Mouse (Mus musculus) frontal cortex, postnatal 25 days (tissue): ENCODE data around the gene Atp1b2.

ENCODE experiments used
- DNase-seq, 2 experiments: peaks; one replicate each; pipeline ENCODE4 v3.0.0; 2022; ENCODE audit warnings: low spot score in 2 of 2

The Atp1b2 gene

GRCm38 (mm10) chr11:69608525-69608924, 2.8 kb upstream of the Atp1b2 start:
- DNase-seq, result no peak

DNA sequence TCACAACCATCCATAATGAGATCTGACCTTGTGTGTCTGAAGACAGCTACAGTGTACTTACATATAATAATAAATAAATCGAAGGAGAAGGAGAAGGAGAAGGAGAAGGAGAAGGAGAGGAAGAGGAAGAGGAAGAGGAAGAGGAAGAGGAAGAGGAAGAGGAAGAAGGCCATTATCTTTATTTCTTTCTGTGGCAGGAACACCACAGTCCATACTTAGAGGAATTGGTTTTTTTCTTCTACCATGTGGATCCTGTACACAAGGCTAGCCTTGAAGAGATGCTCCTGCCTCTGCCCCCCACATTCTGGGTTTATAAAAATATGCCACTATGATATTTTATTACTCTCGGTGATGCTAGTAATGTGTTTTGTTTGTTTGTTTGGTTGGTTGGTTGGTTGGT, 1.1 kb upstream of the Atp1b2 start:
- no peak for DNase-seq

DNA sequence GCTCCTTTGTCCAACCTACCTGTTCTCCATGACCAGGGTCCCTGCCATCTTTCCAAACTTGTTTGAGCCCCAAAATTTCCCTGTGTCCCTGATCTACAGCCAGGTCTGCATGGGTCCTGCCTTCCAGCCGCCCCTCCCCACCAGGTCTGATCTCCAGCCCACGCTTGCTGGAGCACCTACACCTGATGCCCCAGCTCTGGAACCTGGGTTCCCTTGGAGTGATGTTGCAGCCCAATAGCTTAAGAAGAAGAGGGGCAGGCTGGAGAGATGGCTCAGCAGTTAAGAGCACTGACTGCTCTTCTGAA, 701 bp upstream of the Atp1b2 start:
- no peak for DNase-seq

DNA sequence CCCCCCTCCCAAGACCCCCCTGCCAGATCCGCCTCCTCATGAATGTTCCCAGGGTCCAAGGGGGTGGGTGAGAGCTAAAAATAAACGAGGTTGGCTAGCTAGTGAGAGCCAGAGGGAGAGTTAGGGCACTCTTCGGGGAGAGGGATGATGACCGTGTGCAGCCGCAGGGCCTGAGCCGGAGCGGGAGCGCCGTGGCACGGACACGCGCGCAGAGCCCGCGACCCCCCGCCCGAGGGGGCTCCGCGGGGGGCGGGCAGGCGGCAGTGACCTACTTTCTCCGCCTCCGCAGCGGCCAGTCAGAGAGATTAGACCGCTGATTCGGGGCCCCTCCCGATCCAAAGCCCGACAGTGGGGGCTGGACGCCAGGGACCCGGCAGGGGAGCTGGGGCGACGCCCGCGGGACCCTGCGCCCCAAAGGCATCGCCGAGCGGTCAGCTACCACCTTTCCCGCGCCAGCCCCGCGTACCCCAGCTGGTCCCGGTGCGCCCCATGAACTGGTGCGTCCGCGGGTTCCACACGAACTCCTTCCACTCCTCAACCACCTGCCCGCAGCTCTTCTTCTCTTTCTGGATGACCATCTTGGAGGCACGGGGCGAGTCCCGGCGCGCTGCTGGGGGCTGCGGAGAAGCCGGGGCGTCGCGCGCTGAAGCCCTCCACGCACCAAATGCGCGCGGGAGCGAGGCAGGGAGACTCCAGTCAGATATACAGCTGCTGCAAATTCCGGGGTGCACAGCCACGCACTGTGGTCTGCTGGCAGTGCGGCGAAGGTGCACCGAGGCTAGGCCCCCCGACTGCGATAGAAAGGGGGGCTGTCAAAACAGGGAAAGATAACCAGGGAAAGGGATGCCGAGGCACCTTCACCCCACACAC, 712 bp downstream of the Atp1b2 start:
- DNase-seq, result no peak

DNA sequence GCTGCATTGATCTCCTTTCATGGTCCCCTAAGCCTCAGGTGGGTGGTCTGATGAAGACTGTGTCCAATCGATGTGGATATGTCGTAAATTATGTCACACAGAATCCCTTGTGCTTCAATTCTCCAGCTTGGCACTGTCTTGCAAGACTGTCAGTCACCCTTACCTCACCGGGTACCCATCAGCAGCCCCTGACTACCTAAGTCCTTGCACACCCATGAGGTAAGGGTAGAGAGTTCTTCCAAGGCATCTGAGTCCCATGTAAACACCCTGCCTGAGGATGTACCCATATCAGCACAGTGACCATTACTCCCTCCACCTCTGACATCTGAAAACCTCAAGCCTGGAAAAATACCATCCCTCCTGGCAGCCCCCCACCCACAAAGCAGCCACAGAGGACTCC, 1.4 kb downstream of the Atp1b2 start:
- DNase-seq, result no peak

GRCm38 (mm10) chr11:69603516-69603915, 2.2 kb downstream of the Atp1b2 start:
- no peak for DNase-seq

- DNase-seq, result no peak
Observed at GRCm38 (mm10) chr11:69601768-69602167, 4.0 kb downstream of the Atp1b2 start.

DNA sequence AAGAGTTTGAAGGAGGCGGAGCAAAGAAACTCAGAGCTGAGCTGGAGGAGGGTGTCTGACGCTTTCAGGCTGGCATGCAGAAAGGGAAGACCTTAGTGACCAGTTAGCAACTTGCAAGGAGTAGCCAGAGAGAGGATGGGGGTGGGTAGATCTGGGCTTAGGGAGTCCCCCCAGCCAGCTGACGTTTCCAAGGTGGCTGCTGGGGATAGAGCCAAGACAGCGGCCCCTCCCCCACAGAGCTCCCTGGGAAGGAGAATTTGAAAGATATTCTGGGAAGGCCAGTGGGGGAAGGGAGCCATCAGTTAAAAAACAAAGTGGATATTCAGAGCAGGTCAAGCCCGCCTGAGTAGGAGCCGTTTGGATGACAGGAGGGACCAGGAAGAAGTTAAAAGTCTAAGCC, 5.6 kb downstream of the Atp1b2 start:
- DNase-seq, result peak; percentile 38 to 59

- no peak for DNase-seq
Observed at GRCm38 (mm10) chr11:69599436-69599835, 6.3 kb downstream of the Atp1b2 start.

- DNase-seq, result no peak
Observed at GRCm38 (mm10) chr11:69594853-69595252, 10.9 kb downstream of the Atp1b2 start.

- DNase-seq, result no peak
Observed at GRCm38 (mm10) chr11:69592799-69593198, 12.9 kb downstream of the Atp1b2 start.

DNA sequence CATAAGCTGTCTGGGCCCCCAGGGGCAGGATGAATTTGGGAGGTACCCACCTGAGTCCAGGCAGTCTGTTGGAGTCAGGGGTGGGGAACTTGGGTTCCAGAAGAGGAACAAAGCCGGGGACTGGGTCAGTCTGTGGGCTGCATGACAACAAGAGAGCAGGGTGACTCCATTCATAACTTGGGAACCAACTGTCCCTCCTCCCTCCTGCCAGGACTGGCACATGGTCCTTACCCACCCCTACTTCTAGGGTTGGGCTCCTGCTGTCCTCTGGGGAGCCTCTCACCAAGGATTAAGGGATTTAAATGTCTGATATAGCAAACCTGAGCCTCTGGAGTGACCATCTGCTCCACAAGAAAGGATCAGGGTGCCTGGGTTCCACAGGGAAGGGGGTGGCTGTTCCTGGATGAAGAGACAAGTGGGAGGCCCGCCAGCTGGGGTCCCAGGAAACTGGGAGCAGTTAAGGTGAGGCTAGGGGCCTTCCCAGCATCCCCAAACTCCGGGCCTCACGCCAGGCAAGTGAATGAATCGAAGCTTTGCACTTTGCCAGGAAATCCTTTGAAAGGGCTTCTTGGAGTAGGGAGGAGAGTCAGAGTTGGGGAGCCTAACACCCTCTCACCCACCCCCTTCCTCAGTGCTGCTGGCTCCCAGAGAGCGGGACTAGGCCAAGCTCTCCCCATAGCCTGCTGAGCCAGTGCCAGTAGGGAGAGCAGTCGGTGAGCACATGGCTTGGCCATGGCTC, 13.7 kb downstream of the Atp1b2 start:
- DNase-seq, result peak; percentile 27 to 58

DNA sequence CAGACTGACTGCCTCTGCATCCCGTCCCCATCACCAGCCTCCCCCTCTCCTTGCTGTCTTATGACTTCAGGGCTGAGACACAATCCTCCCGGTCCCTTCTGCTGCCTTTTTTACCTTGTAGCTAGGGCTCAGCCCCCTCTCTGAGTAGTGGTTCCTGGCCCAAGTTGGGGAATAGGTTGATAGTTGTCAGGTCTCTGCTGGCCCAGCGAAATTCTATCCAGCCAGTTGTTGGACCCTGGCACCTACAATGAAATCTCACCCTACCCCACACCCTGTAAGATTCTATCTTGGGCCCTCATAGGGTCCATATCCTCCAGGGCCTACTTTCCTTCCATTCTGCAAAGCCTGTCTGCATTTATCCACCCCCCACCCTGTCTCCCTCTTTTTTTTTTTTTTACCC, 14.3 kb downstream of the Atp1b2 start:
- no peak for DNase-seq

- DNase-seq, result no peak
Observed at GRCm38 (mm10) chr11:69590622-69591021, 15.1 kb downstream of the Atp1b2 start.

DNA sequence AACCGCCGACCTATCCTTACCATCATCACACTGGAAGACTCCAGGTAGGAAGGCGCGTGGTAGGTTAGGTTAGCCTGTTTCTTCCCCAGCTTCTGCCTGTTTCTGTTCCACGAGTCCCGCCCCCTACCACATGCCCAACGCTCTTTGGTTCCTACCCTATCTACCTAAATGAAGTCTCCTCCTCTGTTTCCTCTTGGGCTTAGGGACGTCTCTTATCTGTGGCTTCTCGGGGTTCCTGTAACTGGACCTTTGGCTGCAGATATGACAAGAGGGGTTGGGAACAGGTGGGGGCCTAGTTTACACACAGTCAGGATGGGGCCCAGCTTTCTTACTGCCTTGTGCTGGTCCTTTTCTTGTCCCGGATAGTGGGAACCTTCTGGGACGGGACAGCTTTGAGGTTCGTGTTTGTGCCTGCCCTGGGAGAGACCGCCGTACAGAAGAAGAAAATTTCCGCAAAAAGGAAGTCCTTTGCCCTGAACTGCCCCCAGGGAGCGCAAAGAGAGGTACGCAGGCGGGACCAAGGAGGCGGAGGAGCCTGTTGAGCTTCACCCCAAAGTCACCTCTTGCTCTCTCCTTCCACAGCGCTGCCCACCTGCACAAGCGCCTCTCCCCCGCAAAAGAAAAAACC, 16.4 kb downstream of the Atp1b2 start:
- DNase-seq, result no peak

- no peak for DNase-seq
Observed at GRCm38 (mm10) chr11:69585718-69586325, 19.9 kb downstream of the Atp1b2 start.

DNA sequence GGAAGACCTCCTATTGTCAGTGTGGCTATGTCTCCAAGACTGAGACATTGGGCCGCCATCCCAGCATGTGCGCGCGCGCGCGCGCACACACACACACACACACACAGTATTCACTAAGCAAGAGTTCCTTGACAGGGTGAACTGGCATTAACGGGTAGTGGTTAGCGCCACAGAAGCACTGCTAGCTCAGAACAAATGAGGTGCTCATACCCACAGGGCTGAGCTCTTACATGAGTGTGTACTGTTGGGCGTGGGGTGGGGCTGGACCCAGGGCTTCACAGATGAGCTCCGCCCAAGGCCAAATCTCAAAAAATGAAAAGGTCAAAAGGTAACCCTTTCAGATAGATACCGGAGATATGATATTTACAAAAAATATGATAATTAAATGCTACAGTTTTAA, 20.8 kb downstream of the Atp1b2 start:
- DNase-seq, result no peak

GRCm38 (mm10) chr11:69584008-69584407, 21.7 kb downstream of the Atp1b2 start:
- no peak for DNase-seq

DNA sequence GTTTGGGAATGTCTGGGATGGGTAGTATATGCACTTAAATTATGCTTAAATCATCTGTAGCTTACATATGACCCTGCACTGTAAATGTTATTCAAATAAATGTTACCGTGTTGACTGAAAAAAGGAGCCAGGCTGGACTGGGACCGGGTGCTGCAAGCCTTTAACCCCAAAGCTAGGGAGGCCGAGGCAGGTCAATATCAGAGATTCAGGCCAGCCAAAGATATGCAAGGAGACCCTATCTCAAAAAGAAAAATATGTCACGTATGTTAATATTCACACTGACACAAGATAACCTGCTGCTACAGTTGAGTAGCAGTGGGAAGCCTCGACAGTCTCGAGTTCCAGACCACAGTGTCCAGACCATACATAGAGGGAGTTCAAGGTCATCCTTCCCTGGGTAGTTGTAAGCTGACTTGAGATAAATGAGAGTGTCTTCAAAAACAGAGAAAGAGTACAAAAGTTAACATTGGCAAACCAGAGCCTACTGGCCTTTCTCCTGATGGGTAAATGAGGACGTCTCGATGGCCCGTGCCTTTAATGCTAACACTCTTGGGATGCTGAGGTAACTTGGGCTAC, 23.4 kb downstream of the Atp1b2 start:
- DNase-seq, result no peak

DNA sequence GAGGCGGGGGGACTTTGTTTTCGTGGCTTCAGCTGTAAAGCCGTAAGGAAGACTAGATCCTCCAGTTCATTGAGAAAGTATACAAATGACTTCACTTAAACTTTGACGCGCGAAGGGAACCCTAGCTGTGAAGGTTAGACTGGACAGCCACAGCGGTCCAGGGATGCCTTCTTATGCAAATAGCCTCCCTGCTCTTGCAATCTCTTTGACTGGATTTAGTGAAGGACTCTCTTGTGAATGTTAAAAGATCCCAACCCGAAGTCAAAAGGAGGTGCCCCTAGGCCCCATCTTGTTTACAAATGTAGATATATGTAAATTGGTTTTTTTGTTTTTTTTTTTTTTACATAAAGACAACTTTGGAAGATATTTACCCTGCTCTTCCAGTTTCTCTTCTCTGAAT, 23.9 kb downstream of the Atp1b2 start:
- DNase-seq, result no peak

GRCm38 (mm10) chr11:69581147-69581688, 24.5 kb downstream of the Atp1b2 start:
- DNase-seq, result peak; percentile 81
